Mouse (Mus musculus) intestine, embryonic 15.5 days (tissue): ENCODE measurements around the gene Mcu. TPM values are rescaled to one million over a fixed set of nuclear protein-coding genes. Genes with fewer than 3 reads are reported as not detected.

Experiments used
- ATAC-seq: fragments of 200-750 bp; cut with Nextera tagmentation; 2 replicates; pipeline ENCODE4 v1.8.0; 2017; ENCODE audit warnings: moderate TSS enrichment, moderate library complexity
- H3K27ac ChIP-seq: fragments of 300-500 bp; sonication (generic); 2 replicates; pipeline ENCODE4 v1.5.1; 2015; ENCODE audit warnings: mild to moderate bottlenecking, inconsistent platforms
- H3K27me3 ChIP-seq: fragments of 300-500 bp; sonication (generic); replicated peaks from 2 replicates; pipeline ENCODE4 v1.6.1; 2015; ENCODE audit warnings: inconsistent platforms
- H3K36me3 ChIP-seq: fragments of 300-500 bp; sonication (generic); 2 replicates; pipeline ENCODE4 v1.6.1; 2015; ENCODE audit warnings: inconsistent platforms
- H3K4me1 ChIP-seq: fragments of 300-500 bp; sonication (generic); replicated peaks from 2 replicates; pipeline ENCODE4 v1.6.1; 2015; ENCODE audit warnings: inconsistent platforms
- H3K4me2 ChIP-seq: fragments of 300-500 bp; sonication (generic); replicated peaks from 2 replicates; pipeline ENCODE4 v1.6.1; 2015; ENCODE audit warnings: mild to moderate bottlenecking, inconsistent platforms
- H3K4me3 ChIP-seq: fragments of 300-500 bp; sonication (generic); replicated peaks from 2 replicates; pipeline ENCODE4 v1.5.1; 2015; ENCODE audit warnings: inconsistent platforms
- H3K9ac ChIP-seq: fragments of 300-500 bp; sonication (generic); 2 replicates; pipeline ENCODE4 v1.6.1; 2015; ENCODE audit warnings: inconsistent platforms
- H3K9me3 ChIP-seq: fragments of 300-500 bp; sonication (generic); 2 replicates; pipeline ENCODE4 v1.6.1; 2016; ENCODE audit warnings: inconsistent platforms
- WGBS: fragments of 180-500 bp; shearing (Covaris S2); methylation state at CpG from one replicate; pipeline ENCODE4 v1.1.7; 2015; 5-methylcytosine and 5-hydroxymethylcytosine counted together
- polyA plus RNA-seq: library from polyadenylated mRNA; unstranded; fragments of >200 nt; fragmentation: Nextera tagmentation; extraction: Ambion mirVana; gene quantifications from 2 replicates; pipeline ENCODE4 v1.2.1, GENCODE M21; 2015

Gene Mcu
- polyA plus RNA-seq, 1 experiment from 2014 or later: 72.6 TPM

GRCm38 (mm10) chr10:59501761-59502160 lies 114.7 kb downstream of the Mcu start:
- H3K9ac ChIP-seq: no peak overlapping the region
- H3K4me3 ChIP-seq: no peak overlapping the region
- WGBS: 82% methylated on average over 9 of the region's 9 CpGs
- H3K9me3 ChIP-seq: no peaks in the 10 kb centered on the region
- H3K4me1 ChIP-seq: 0 out of 2 replicates have a peak, but pooled peaks cover 13% of the 10 kb centered on the region
- H3K27ac ChIP-seq: no peak overlapping the region
- H3K27me3 ChIP-seq: no peaks in the 10 kb centered on the region
- ATAC-seq: no peak
- no peaks in the 10 kb centered on the region for H3K36me3 ChIP-seq
- H3K4me2 ChIP-seq: no peak overlapping the region

GRCm38 (mm10) chr10:59500225-59500624 lies 116.3 kb downstream of the Mcu start:
- Histone ChIP-seq H3K27me3 (no peaks in the 10 kb centered on the region), H3K9ac (no peak overlapping the region), H3K4me1 (0 out of 2 replicates have a peak, but pooled peaks cover 10% of the 10 kb centered on the region), H3K4me3 (no peak overlapping the region), H3K4me2 (no peak overlapping the region), H3K9me3 (no peaks in the 10 kb centered on the region), H3K36me3 (no peaks in the 10 kb centered on the region), H3K27ac (no peak overlapping the region)
- 79% methylated on average over 3 of the region's 3 CpGs for WGBS
- no peak for ATAC-seq

DNA sequence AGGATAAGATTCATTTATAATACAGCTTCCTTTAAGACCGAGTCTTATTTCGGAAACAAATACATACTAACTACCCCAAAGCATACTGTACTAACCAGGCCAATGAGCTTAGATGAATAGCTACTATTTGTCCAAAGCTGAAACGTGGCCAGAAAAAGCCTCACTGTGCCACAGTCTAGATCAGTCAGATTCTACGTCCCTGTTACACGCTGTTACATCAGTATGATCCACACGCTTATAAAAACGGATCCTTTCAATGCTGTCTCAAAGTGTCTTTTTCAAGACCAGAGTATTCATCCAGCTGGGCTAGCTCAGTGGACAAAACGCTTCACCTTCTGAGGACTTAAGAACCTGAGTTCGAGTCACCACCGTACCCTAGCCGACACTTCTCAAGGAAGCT lies 119.5 kb downstream of the Mcu start:
- 93% methylated on average over 11 of the region's 11 CpGs for WGBS
- Histone ChIP-seq H3K9me3 (no peaks in the 10 kb centered on the region), H3K4me2 (no peak overlapping the region), H3K27me3 (no peaks in the 10 kb centered on the region), H3K27ac (no peak overlapping the region), H3K4me1 (0 out of 2 replicates have a peak, but pooled peaks cover 3% of the 10 kb centered on the region), H3K4me3 (no peak overlapping the region), H3K9ac (no peak overlapping the region), H3K36me3 (no peaks in the 10 kb centered on the region)
- no peak for ATAC-seq

DNA sequence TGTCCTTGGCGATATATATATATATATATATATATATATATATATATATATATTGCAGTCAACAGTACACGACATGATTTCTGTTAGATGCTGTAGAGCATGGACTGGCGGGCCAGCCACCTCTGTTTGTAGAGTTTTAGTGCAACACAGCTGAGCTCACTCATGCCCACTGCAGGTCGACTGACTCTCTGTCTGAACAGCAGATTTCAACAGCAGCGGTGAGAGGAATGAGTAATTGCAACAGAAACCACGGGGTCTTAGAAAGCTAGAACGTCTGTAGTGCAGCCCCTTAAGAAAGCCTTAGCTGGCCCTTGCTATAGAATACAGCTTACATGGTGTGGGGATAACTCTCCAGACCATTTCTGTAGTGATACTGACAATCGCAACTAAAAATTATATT lies 121.6 kb downstream of the Mcu start:
- Histone ChIP-seq H3K4me3 (no peak overlapping the region), H3K4me2 (no peak overlapping the region), H3K4me1 (no peaks in the 10 kb centered on the region), H3K27me3 (no peaks in the 10 kb centered on the region), H3K36me3 (no peaks in the 10 kb centered on the region), H3K27ac (no peak overlapping the region), H3K9me3 (no peaks in the 10 kb centered on the region), H3K9ac (no peak overlapping the region)
- 71% methylated on average over 8 of the region's 8 CpGs for whole genome bisulfite sequencing
- ATAC-seq: no peak

DNA sequence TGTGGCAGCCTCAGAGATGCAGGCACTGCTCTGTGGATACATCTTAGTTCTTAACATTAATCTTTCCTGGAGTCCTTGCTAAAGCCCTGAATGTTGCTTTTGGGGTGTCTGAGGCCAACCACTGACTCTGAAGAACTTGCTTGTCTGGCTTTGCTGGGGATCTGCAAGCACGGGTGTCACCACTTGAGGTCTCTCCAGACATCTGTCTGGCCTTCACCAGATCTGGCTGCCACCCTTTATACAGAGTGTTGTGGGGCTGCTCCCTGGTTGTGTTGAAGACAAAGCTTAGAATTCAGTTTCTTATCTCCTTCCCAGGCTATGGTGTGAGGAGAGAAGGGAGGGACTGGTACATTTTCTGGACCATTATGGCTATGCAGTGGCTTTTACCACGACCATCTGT lies 122.4 kb downstream of the Mcu start:
- H3K36me3 ChIP-seq: no peaks in the 10 kb centered on the region
- no peak overlapping the region for H3K9ac ChIP-seq
- no peaks in the 10 kb centered on the region for H3K9me3 ChIP-seq
- no peak overlapping the region for H3K4me3 ChIP-seq
- no peaks in the 10 kb centered on the region for H3K27me3 ChIP-seq
- no peaks in the 10 kb centered on the region for H3K4me1 ChIP-seq
- 46% methylated on average over 2 of the region's 2 CpGs for WGBS
- H3K4me2 ChIP-seq: no peak overlapping the region
- no peak for ATAC-seq
- H3K27ac ChIP-seq: no peak overlapping the region

- H3K36me3 ChIP-seq: no peaks in the 10 kb centered on the region
- no peaks in the 10 kb centered on the region for H3K9me3 ChIP-seq
- no peak overlapping the region for H3K4me3 ChIP-seq
- H3K9ac ChIP-seq: no peak overlapping the region
- H3K27me3 ChIP-seq: no peaks in the 10 kb centered on the region
- ATAC-seq: no peak
- 81% methylated on average over 8 of the region's 8 CpGs for WGBS
- no peak overlapping the region for H3K27ac ChIP-seq
- H3K4me2 ChIP-seq: no peak overlapping the region
- H3K4me1 ChIP-seq: no peaks in the 10 kb centered on the region
These were observed 125.6 kb downstream of the Mcu start for GRCm38 (mm10) chr10:59490920-59491319.

- WGBS: 91% methylated on average over 1 of the region's 1 CpGs
- no peaks in the 10 kb centered on the region for H3K36me3 ChIP-seq
These were observed 127.1 kb downstream of the Mcu start for GRCm38 (mm10) chr10:59489411-59489810.

GRCm38 (mm10) chr10:59487351-59487750 lies 129.1 kb downstream of the Mcu start:
- Histone ChIP-seq H3K9ac (no peak overlapping the region), H3K27me3 (no peaks in the 10 kb centered on the region), H3K4me3 (no peak overlapping the region), H3K4me1 (no peaks in the 10 kb centered on the region), H3K27ac (no peak overlapping the region), H3K4me2 (no peak overlapping the region), H3K9me3 (no peaks in the 10 kb centered on the region), H3K36me3 (no peaks in the 10 kb centered on the region)
- 89% methylated on average over 2 of the region's 2 CpGs for WGBS
- ATAC-seq: no peak

More at GRCm38 (mm10) chr10:59489411-59489810, 127.1 kb downstream of the Mcu start:
- Histone ChIP-seq H3K4me1 (no peaks in the 10 kb centered on the region), H3K4me3 (no peak overlapping the region), H3K27me3 (no peaks in the 10 kb centered on the region), H3K4me2 (no peak overlapping the region), H3K9ac (no peak overlapping the region), H3K9me3 (no peaks in the 10 kb centered on the region), H3K27ac (no peak overlapping the region)
- no peak for ATAC-seq

- no peaks in the 10 kb centered on the region for H3K27me3 ChIP-seq
- no peak overlapping the region for H3K27ac ChIP-seq
- H3K36me3 ChIP-seq: 0 out of 2 replicates have a peak, but pooled peaks cover 3% of the 10 kb centered on the region
- no peak overlapping the region for H3K9ac ChIP-seq
- H3K4me2 ChIP-seq: no peak overlapping the region
- H3K9me3 ChIP-seq: no peaks in the 10 kb centered on the region
- 93% methylated on average over 6 of the region's 6 CpGs for WGBS
- H3K4me3 ChIP-seq: no peak overlapping the region
- ATAC-seq: no peak
- H3K4me1 ChIP-seq: no peaks in the 10 kb centered on the region
These were observed 132.2 kb downstream of the Mcu start for GRCm38 (mm10) chr10:59484318-59484717.

DNA sequence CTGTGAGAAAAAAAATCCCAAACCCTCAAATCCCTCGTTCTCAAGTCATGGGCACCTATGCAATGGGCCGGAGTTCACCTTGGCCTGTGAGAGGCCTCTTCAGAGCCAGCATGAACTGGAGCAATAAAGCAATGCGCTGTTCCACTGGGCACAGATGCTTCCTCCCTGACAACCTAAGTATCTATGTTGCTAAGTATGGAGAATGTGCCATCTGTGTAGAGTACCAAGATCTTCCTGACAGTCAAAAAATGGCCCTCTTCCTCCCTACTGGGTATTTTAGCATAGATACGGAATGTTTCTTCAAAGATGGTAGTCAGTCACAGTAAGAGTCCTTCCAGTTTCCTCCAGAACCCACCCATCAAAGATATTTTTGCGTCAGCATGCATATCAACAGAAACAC lies 135.1 kb downstream of the Mcu start:
- no peak overlapping the region for H3K9ac ChIP-seq
- H3K9me3 ChIP-seq: no peaks in the 10 kb centered on the region
- no peaks in the 10 kb centered on the region for H3K27me3 ChIP-seq
- 0 out of 2 replicates have a peak, but pooled peaks cover 6% of the 10 kb centered on the region for H3K36me3 ChIP-seq
- no peak overlapping the region for H3K4me2 ChIP-seq
- no peaks in the 10 kb centered on the region for H3K4me1 ChIP-seq
- H3K27ac ChIP-seq: no peak overlapping the region
- 90% methylated on average over 5 of the region's 5 CpGs for WGBS
- ATAC-seq: no peak
- H3K4me3 ChIP-seq: no peak overlapping the region

- H3K36me3 ChIP-seq: peaks cover 3% of the 10 kb centered on the region; the same call in 1 of the 2 replicates
- no peaks in the 10 kb centered on the region for H3K4me1 ChIP-seq
- H3K4me2 ChIP-seq: no peak overlapping the region
- H3K9me3 ChIP-seq: no peaks in the 10 kb centered on the region
- H3K4me3 ChIP-seq: no peak overlapping the region
- no peak for ATAC-seq
- no peak overlapping the region for H3K9ac ChIP-seq
- H3K27ac ChIP-seq: no peak overlapping the region
- 72% methylated on average over 5 of the region's 5 CpGs for WGBS
- no peaks in the 10 kb centered on the region for H3K27me3 ChIP-seq
These were observed 146.0 kb downstream of the Mcu start for GRCm38 (mm10) chr10:59470451-59470850.

DNA sequence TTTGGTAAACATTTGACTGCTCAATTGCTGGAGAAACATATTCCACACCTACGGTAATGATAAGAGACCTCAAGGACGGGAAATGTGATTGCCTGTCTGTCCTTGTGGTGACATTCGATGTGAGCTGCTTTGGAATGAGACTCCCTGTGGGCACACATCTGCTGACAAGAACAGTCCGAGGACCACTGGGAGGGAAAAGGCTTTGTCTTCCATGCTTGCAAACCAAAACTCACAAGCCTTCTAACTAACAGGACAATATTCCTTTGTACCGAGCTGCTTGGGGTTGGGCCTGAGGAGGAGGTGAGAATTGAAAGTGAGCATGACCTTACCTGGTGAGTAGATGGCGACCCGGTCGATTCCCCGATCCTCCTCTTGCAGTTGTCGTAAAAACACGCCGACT lies 149.2 kb downstream of the Mcu start:
- H3K9me3 ChIP-seq: no peaks in the 10 kb centered on the region
- no peak overlapping the region for H3K27ac ChIP-seq
- no peaks in the 10 kb centered on the region for H3K27me3 ChIP-seq
- no peak overlapping the region for H3K4me3 ChIP-seq
- no peak for ATAC-seq
- H3K4me2 ChIP-seq: no peak overlapping the region
- no peak overlapping the region for H3K9ac ChIP-seq
- H3K4me1 ChIP-seq: no peaks in the 10 kb centered on the region
- peaks cover 3% of the 10 kb centered on the region; the same call in 1 of the 2 replicates for H3K36me3 ChIP-seq
- 91% methylated on average over 12 of the region's 12 CpGs for WGBS

- WGBS: 83% methylated on average over 4 of the region's 4 CpGs
- H3K4me2 ChIP-seq: no peak overlapping the region
These were observed 149.9 kb downstream of the Mcu start for GRCm38 (mm10) chr10:59466626-59467025.

More at GRCm38 (mm10) chr10:59466626-59467025, 149.9 kb downstream of the Mcu start:
- Histone ChIP-seq H3K27me3 (no peaks in the 10 kb centered on the region), H3K4me3 (no peak overlapping the region), H3K36me3 (peaks cover 3% of the 10 kb centered on the region; the same call in 1 of the 2 replicates), H3K27ac (no peak overlapping the region), H3K9ac (no peak overlapping the region), H3K9me3 (no peaks in the 10 kb centered on the region), H3K4me1 (no peaks in the 10 kb centered on the region)
- no peak for ATAC-seq
